Mouse (Mus musculus) erythroblast, embryonic 14.5 days (primary cell): ENCODE results near the gene Gm2115.

Experiments used
- GATA1 ChIP-seq: IDR thresholded peaks from 2 replicates; pipeline ENCODE4 v1.6.1; 2012; ENCODE audit warnings: low read length, inconsistent platforms, mixed read lengths
- TAL1 ChIP-seq: IDR thresholded peaks from 3 replicates; pipeline ENCODE4 v1.6.1; 2012; ENCODE audit warnings: low read length, inconsistent platforms, mixed read lengths

DNA sequence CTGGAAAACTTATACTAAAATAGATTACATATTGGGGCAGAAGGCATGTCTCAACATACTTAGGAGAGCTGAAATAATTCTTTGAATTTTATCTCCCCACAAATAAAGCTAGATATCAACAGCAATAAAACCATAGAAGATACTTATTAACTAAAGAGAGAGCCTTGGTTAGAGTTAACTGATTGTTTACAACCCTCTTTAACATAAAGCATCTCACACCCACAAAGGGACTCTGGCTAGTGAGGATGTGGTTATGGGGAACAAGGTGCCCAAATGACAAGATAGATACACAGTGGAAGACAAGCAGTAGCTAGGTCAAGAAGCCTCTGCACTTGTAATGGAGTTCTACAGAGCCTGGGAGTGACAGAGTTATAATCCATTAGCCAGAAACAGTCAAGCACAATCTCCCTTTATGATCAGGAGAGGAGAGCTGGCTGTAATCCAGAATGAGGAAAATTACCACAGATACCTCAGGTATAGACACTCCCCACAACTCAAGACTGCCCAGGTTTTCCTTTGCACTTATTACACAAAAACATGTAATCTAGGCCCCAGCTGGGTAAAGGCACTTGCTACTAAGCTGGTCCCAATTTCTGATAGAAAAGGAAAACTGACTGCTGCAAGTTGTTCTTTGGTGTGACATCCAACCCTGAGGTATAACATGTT is 10.1 kb upstream of the Gm2115 start:
- TF ChIP-seq GATA1 (no peak), TAL1 (no peak)
